Mouse (Mus musculus): ENCODE results near the gene Rnd1.

The Rnd1 gene

DNA sequence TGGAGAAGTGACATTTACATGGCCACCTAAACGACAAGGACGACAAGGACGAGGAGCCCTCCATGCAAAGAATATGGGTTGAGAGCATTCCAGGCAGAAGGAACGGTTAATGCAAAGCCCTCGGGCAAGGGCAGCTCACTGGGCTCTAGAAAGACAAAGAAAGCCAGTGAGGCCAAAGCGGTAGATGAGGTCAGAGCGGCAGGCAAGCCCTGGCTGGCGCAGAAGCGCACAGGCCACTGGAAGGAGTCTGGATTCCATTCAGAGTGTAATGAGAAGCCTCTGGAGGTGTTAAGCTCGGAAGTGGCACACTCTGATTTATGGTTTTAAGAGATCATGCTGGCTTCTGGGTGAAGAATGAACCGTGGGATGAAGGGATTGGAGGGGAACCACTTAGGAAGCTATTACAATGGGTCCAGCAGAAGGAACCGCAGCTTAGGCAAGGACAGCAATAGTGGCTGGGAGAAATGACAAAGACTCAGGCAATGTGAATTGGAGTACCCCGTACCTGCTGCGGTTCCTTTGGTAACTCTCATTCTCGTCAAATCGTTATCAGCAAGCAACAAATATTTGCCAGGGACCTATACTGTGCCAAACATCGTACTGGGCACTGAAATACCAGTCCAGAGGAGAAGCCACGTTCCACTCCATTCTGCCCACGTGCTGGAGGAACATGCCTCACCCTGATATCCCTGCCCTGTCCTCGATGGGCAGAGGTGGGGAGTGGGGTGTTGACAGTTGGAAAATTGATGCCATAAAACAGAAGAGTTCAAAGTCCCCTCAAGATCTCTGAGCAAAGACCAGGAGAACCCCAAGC lies 60.7 kb downstream of the Rnd1 start:
- ChIA-PET POLR2A (interaction anchor here in 3 of 4 experiments (0.5 to 9.2 kb wide), 26 partner anchors 9 to 1032 kb away, joined by 3 to 49 read pairs (median 3); partner anchors contain the start of genes Cacnb3 (in 2 of the 3), Ddx23 (in 1 of the 3), Kansl2 (in 1 of the 3) and Rnd1 (in 1 of the 3)), CTCF (interaction anchor here (0.5 to 3.7 kb wide), 39 partner anchors 10 to 1147 kb away, joined by 3 to 40 read pairs (median 4); partner anchors contain the start of genes Cacnb3 (in 2 of the 4), 4930415O20Rik (in 1 of the 4), Ccdc65 (in 1 of the 4) and Ccnt1 (in 1 of the 4))

DNA sequence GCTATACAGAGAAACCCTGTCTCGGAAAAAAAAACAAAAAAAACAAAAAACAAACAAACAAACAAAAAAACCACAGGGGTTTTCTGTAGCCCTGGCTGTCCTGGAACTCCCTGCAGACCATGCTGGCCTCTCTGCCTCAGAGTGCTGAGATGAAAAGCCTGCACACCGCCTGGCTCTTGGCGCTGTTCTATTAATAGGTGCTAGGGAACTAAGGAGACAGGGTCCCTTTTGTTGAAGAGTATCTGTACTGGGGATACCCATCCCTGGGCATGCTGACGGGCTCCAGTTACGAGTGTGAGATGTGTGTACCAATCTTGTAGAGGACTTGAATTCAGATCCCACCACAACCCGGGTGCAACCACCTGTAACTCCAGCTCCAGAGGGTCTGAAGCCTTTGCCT lies 61.5 kb downstream of the Rnd1 start:
- POLR2A ChIA-PET = interaction anchor here in 3 of 4 experiments (0.8 to 9.2 kb wide), 14 partner anchors 10 to 362 kb away, joined by 3 to 49 read pairs (median 4); partner anchors contain the start of gene Cacnb3 (in 2 of the 3)
- CTCF ChIA-PET = interaction anchor here in 3 of 4 experiments (0.6 to 3.7 kb wide), 11 partner anchors 12 to 328 kb away, joined by 3 to 40 read pairs (median 4); no protein-coding TSS in a partner anchor

DNA sequence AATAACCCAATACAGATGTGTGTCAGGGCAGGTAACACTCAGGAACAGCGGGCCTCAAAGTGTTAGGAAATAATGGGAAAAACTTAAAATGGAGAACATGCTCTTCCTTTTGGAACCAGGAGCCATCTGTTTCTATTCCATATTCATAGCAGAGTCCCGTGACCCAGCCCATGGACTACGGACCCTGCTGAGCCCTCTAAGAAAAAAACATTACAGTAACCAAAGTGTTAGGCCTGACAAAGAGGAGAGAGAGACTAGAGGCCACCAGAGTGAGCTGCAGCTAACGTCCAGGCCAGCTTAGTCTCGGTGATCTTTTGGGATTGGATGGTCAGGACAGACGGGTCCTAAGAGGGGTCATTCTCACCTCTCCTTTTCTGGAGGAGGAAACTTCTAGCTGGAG lies 62.3 kb downstream of the Rnd1 start:
- ChIA-PET POLR2A (interaction anchor here in 3 of 4 experiments (0.5 to 9.2 kb wide), 11 partner anchors 9 to 135 kb away, joined by 3 to 49 read pairs (median 4); partner anchors contain the start of gene Cacnb3 (in 2 of the 3)), CTCF (interaction anchor here in 3 of 4 experiments (0.5 to 3.7 kb wide), 9 partner anchors 11 to 762 kb away, joined by 3 to 40 read pairs (median 4); no protein-coding TSS in a partner anchor)

DNA sequence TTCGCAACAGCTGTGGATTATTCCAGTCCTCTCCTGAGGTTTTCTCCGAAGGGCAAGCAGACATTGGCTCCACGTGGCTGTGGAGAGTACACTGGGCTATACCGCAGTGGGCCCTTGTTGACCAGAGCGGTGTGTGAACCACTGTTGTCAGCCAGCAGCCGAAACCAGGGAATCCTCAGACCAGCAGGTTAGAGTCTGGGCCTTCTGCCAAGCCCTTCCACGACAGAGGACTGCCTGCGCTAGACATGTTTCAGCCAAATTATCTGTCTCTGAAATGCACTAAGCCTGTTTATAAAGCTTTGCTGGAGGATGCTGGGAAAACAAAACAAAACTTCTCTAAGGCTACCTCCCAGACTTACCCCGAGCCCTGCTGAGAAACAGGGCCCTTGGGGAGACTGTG lies 62.7 kb downstream of the Rnd1 start:
- CTCF ChIA-PET = interaction anchor here (0.5 to 3.7 kb wide), 7 partner anchors 11 to 97 kb away, joined by 3 to 40 read pairs (median 5); no protein-coding TSS in a partner anchor

More for the DNA sequence above, 62.7 kb downstream of the Rnd1 start:
- POLR2A ChIA-PET = interaction anchor here in 2 of 4 experiments (1.0 to 9.2 kb wide), 5 partner anchors 8 to 46 kb away, joined by 3 to 49 read pairs (median 5); partner anchors contain the start of gene Cacnb3 (in 1 of the 2)

All from embryonic stem cell, embryonic (primary cell).